Mouse (Mus musculus) heart, postnatal 0 days (tissue): ENCODE measurements around the gene Raver2. TPM values are rescaled to one million over a fixed set of nuclear protein-coding genes. Genes with fewer than 3 reads are reported as not detected.

Source experiments
- ATAC-seq: fragments of 200-750 bp; cut with Nextera tagmentation; 2 replicates; pipeline ENCODE4 v1.8.0; 2017; ENCODE audit warnings: low read depth, moderate number of reproducible peaks, moderate library complexity; ENCODE audit not compliant: insufficient read depth
- DNase-seq: peaks from one replicate; pipeline ENCODE4 v3.0.0-alpha.2; 2016; ENCODE audit warnings: low spot score
- H3K27ac ChIP-seq: fragments of 300-500 bp; sonication (generic); 2 replicates; pipeline ENCODE4 v1.5.1; 2014; ENCODE audit warnings: low read depth, mild to moderate bottlenecking
- H3K27me3 ChIP-seq: fragments of 300-500 bp; sonication (generic); 2 replicates; pipeline ENCODE4 v1.6.1; 2014; ENCODE audit warnings: low read length, mixed read lengths; ENCODE audit not compliant: control insufficient read depth, insufficient read depth
- H3K36me3 ChIP-seq: fragments of 300-500 bp; sonication (generic); replicated peaks from 2 replicates; pipeline ENCODE4 v1.6.1; 2014; ENCODE audit warnings: low read length, mixed read lengths; ENCODE audit not compliant: control insufficient read depth, insufficient read depth
- H3K4me1 ChIP-seq: fragments of 300-500 bp; sonication (generic); 2 replicates; pipeline ENCODE4 v1.6.1; 2014; ENCODE audit warnings: antibody characterized with exemption; ENCODE audit not compliant: control insufficient read depth, insufficient read depth
- H3K4me2 ChIP-seq: fragments of 300-500 bp; sonication (generic); 2 replicates; pipeline ENCODE4 v1.6.1; 2014; ENCODE audit warnings: low read depth, mild to moderate bottlenecking, low read length, moderate library complexity
- H3K4me3 ChIP-seq: fragments of 300-500 bp; sonication (generic); 2 replicates; pipeline ENCODE4 v1.5.1; 2014; ENCODE audit warnings: low read depth, low read length
- H3K9ac ChIP-seq: fragments of 300-500 bp; sonication (generic); replicated peaks from 2 replicates; pipeline ENCODE4 v1.6.1; 2014; ENCODE audit warnings: low read depth, low read length, mixed read lengths
- H3K9me3 ChIP-seq: fragments of 300-500 bp; sonication (generic); replicated peaks from 2 replicates; pipeline ENCODE4 v1.6.1; 2016; ENCODE audit warnings: low read length; ENCODE audit not compliant: control insufficient read depth
- CTCF ChIP-seq: IDR thresholded peaks from 2 replicates; pipeline ENCODE4 v1.5.1; 2016; ENCODE audit warnings: antibody characterized with exemption, control low read depth, low read depth
- EP300 ChIP-seq: IDR thresholded peaks from 2 replicates; pipeline ENCODE4 v1.6.1; 2016; ENCODE audit warnings: antibody characterized with exemption, low read depth
- WGBS: fragments of 180-500 bp; shearing (Covaris S2); extraction: QIAGEN DNeasy Blood & Tissue Kit; methylation state at CpG from one replicate; pipeline ENCODE4 v1.1.7; 2014; 5-methylcytosine and 5-hydroxymethylcytosine counted together
- polyA plus RNA-seq: library from polyadenylated mRNA; unstranded; fragments of >200 nt; fragmentation: Nextera tagmentation; extraction: Ambion mirVana; gene quantifications from 2 replicates; pipeline ENCODE4 v1.2.1, GENCODE M21; 2015
- total RNA-seq: library from RNA; depleted of rRNA; stranded (reverse); fragments of >200 nt; gene quantifications from 2 replicates; pipeline ENCODE4 v1.2.3, GENCODE M21; 2014; ENCODE audit warnings: low replicate concordance

Raver2 gene
- total and polyA plus RNA-seq, 2 experiments from 2014 or later, result 1.7 to 4.0 TPM

- Histone ChIP-seq H3K4me2 (no peak overlapping the region), H3K36me3 (0 out of 2 replicates have a peak, but pooled peaks cover 3% of the 10 kb centered on the region), H3K27ac (no peak overlapping the region), H3K9ac (no peak overlapping the region), H3K4me3 (no peak overlapping the region), H3K4me1 (no peaks in the 10 kb centered on the region), H3K27me3 (no peaks in the 10 kb centered on the region), H3K9me3 (no peaks in the 10 kb centered on the region)
- no peak for ATAC-seq
- TF ChIP-seq CTCF (no peak), EP300 (no peak)
- 61% methylated on average over 4 of the region's 4 CpGs for WGBS
- no peak for DNase-seq
Measured at GRCm38 (mm10) chr4:101143901-101144300, 75.1 kb downstream of the Raver2 start.

- ATAC-seq (no peak), DNase-seq (no peak)
- Histone ChIP-seq H3K36me3 (0 out of 2 replicates have a peak, but pooled peaks cover 4% of the 10 kb centered on the region), H3K9me3 (no peaks in the 10 kb centered on the region), H3K27me3 (no peaks in the 10 kb centered on the region), H3K9ac (no peak overlapping the region), H3K4me3 (no peak overlapping the region), H3K4me1 (no peaks in the 10 kb centered on the region), H3K27ac (no peak overlapping the region), H3K4me2 (no peak overlapping the region)
- WGBS, result 72% methylated on average over 4 of the region's 4 CpGs
- no peak for TF ChIP-seq CTCF
- no peak for TF ChIP-seq EP300
Measured at GRCm38 (mm10) chr4:101144361-101144760, 75.6 kb downstream of the Raver2 start.

GRCm38 (mm10) chr4:101144790-101145189 lies 76.0 kb downstream of the Raver2 start:
- no peak for DNase-seq
- H3K9me3 ChIP-seq, result no peaks in the 10 kb centered on the region
- H3K27ac ChIP-seq, result no peak overlapping the region
- peaks cover 7% of the 10 kb centered on the region; the same call in 1 of the 2 replicates for H3K36me3 ChIP-seq
- no peak overlapping the region for H3K4me3 ChIP-seq
- H3K4me2 ChIP-seq, result no peak overlapping the region
- no peaks in the 10 kb centered on the region for H3K27me3 ChIP-seq
- TF ChIP-seq EP300 (no peak), CTCF (no peak)
- no peak overlapping the region for H3K9ac ChIP-seq
- H3K4me1 ChIP-seq, result no peaks in the 10 kb centered on the region
- 82% methylated on average over 7 of the region's 7 CpGs for WGBS
- ATAC-seq, result no peak

GRCm38 (mm10) chr4:101146047-101146745 lies 77.4 kb downstream of the Raver2 start:
- H3K27ac ChIP-seq, result no peak overlapping the region
- 35% methylated on average over 9 of the region's 9 CpGs for WGBS
- H3K9me3 ChIP-seq, result no peaks in the 10 kb centered on the region
- no peaks in the 10 kb centered on the region for H3K27me3 ChIP-seq
- peaks cover 20% of the 10 kb centered on the region for H3K36me3 ChIP-seq
- no peak overlapping the region for H3K4me2 ChIP-seq
- no peaks in the 10 kb centered on the region for H3K4me1 ChIP-seq
- TF ChIP-seq EP300 (no peak), CTCF (peak; percentile 91)
- DNase-seq (peak; percentile 70), ATAC-seq (peak; percentile 39; the same call in 1 of the 2 replicates)
- no peak overlapping the region for H3K4me3 ChIP-seq
- no peak overlapping the region for H3K9ac ChIP-seq

- Histone ChIP-seq H3K27ac (no peak overlapping the region), H3K4me3 (no peak overlapping the region), H3K4me2 (no peak overlapping the region), H3K4me1 (no peaks in the 10 kb centered on the region), H3K27me3 (no peaks in the 10 kb centered on the region), H3K36me3 (peaks cover 27% of the 10 kb centered on the region), H3K9me3 (no peaks in the 10 kb centered on the region), H3K9ac (no peak overlapping the region)
- DNase-seq (no peak), ATAC-seq (no peak)
- no peak for TF ChIP-seq EP300
- WGBS, result 76% methylated on average over 11 of the region's 11 CpGs
Measured at GRCm38 (mm10) chr4:101146891-101147655, 78.3 kb downstream of the Raver2 start.
